Mouse (Mus musculus): Measurements from ENCODE around the gene Ppm1a.

GRCm38 (mm10) chr12:72825656-72826055 is 68.4 kb downstream of the Ppm1a start:
- TF ChIP-seq CTCF (IDR thresholded peaks at IDR 0.05) (no peak), EP300 (IDR thresholded peaks at IDR 0.05) (no peak)
